Mouse (Mus musculus) adrenal gland, adult 18-20 months (tissue): ENCODE measurements at regions not wholly inside any gene's neighbourhood (a gene's known extent, or its start where the extent isn't known, plus 50 kb on each side); places are given as distances from the start of the nearest gene placed in this dataset.
A peak's percentile ranks its signal among the peaks of the same experiment; 100 is the strongest.

Experiments used
- DNase-seq, 2 experiments: peaks; one replicate each; pipeline ENCODE4 v3.0.0; 2021 to 2022; ENCODE audit warnings: low spot score in 2 of 2

DNA sequence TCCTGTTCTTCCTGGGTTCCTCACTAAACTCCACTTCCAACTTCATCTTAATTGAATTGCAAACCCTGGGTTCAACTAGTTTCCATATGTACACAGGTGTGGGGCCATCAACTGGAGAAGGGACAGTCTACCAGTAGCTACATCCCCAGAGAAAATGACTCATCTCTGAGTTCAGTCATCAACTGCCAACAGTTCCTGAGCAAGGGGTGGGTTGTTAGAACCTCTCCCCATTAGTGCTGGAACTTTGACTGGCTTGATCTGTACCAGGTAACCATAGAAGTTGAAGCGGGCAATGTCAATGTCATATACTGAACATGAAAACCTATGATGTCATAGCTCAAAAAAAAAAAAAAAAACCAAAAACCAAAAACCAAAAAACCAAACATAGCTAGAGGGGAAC is 69.8 kb downstream of the Gm21750 start:
- DNase-seq, result no peak

DNA sequence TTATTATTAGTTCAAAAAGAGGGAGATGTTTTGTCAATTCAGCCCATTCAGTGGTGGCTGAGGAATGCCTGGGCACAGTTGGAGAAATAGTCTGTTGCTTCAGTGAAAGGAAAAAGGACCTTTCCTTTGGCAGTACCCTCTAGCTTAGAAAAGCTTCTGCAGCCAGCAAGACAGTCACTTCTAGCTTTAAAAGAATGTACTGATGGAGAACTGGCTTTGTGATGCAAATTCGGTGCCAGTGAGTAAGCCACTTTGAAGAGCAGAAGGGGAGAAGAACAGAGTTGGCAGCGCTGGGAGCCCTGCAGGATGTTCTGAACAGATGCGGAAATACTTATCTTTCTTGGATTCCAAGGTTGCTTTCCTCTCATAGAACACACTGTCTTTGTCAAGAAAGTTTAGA is 71.1 kb downstream of the Gm21750 start:
- no peak for DNase-seq

DNA sequence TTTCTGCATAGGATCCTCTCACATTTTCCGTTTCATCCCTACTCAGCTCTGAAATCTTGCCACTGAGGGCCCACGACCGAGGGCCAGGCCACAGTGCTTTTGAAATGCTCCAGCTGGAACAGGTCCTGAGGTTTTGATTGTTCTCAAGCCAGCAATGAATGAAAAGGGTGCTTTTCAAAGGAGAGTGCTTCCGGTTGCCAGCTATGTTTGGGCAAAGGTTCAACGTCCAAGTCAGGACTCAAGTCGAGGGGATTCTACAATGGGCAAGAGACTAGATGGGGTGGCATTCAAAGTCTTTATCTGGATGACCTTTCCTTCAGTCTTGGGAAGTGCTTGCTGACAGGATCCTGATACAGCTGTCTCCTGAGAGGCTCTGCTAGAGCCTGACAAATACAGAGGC is 89.8 kb downstream of the Gm21750 start:
- no peak for DNase-seq

- no peak for DNase-seq
Measured at GRCm38 (mm10) chr14:73759986-73760385, 99.0 kb downstream of the Gm21750 start.

DNA sequence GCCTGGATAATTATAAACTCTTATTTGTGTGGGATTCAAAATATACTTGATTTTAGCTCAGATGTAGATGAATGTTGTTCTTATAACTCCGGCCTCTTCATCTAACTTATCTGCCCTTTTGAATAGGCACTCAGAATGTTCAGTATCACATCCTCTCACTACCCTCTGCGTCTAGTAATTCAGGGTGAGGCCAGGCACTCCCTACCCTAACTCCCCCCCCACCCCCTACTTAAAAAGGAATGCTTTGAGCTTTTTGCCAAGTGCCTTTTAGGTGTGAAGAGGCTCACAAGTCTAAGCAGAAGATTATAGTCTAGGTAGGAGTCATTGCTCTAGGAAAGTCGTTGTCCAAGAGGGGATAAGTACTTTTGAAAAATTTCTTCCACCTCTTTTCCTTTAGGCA is 111.9 kb downstream of the Gm21750 start:
- no peak for DNase-seq

DNA sequence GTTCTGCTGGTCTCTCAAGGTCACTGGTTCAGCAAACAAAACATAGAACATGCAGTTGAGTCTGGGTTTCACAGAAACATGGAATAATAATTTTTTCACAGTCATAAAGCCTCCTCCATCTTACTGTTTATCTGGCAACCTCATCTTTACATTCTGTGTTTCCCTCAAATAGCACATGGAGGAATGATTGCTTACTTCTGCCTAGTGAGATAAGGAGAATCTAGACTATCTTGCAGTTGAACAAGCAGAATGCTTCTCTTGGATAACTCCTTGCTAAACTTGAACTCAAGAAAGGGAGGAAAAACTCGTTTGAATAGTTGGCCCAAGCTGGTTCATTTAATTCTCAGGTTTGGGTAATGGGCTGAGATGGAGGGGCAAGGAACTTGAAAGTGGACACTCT is 112.8 kb downstream of the Gm21750 start:
- no peak for DNase-seq

DNA sequence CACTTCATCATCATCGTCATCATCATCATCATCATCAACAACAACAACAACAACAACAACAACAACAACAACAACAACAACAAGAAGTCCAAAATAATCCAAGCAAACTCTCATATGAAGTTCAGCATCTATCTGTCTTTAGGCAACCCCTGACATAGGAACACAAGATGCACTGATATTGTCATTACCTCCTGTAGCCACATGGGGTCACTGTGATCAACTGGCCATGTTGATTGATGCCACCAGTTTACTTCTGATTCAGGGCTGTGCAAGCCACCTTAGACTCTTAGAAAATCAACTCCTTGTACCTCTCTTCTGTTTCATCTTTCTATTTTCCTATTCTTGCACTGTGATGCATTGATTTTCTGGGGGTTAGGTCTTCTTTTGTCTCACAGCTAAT is 115.0 kb downstream of the Gm21750 start:
- DNase-seq, result peak; percentile 25 to 27

DNA sequence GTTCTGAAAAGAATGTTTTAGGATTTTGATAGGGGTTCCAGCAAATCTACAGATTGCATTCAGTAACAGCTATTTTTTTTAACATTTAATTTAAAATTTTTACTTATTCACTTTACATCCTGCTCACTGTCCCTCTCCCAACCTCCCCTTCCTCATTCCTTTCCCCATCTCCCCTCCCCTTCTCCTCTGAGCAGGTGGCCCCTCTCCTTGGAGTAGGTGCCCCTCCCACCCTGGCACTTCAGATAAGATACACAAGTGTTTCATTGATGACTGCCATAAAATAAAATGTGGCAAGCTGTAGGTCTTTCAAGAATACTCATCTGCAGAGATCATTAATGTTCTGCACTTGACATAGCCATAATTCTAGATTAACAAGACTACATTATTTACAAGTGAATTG is 146.1 kb downstream of the Gm21750 start:
- no peak for DNase-seq

DNA sequence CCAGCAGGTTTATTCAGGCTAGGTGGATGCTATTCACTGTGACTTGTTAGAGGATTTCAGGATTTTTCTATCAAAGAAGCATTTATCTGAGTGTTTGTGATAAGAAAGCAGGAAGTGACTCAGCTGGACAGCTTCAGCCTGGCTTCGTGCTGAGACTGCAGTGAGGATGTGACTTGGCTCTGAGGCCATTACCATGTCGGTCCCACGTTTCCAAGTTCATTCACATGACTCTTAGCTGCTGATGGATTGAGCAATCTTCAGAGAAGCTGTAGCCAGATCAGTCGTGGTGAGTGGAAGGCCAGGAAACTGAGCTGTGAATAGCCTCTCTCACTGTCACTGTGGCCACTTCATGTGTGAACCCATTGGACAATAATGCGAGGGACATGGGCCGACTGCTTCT is 177.9 kb downstream of the Gm21750 start:
- DNase-seq, result no peak

DNA sequence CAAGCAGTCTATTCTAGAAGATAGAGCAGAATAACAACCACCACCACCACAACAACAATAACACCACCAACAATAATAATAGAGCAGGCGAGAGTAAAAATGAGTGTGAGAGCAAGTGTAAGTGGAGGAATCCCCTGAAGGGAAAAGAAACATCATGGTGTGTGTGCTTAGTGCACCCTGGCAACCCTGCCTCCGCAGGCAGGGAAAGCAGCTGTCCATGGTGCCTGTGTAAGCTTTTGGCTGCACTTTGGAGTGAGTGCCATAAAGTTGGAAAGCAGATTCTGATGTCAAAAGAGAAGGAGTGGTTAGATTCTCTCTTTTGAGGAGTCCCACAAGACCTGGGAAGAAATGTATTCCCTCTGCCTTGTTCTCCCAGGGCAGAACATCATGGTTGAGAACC is 200.8 kb downstream of the Gm21750 start:
- DNase-seq, result no peak

GRCm38 (mm10) chr14:73874337-73874736 is 213.3 kb downstream of the Gm21750 start:
- DNase-seq, result no peak

- no peak for DNase-seq
Measured at GRCm38 (mm10) chr14:73875916-73876315, 214.9 kb downstream of the Gm21750 start.

DNA sequence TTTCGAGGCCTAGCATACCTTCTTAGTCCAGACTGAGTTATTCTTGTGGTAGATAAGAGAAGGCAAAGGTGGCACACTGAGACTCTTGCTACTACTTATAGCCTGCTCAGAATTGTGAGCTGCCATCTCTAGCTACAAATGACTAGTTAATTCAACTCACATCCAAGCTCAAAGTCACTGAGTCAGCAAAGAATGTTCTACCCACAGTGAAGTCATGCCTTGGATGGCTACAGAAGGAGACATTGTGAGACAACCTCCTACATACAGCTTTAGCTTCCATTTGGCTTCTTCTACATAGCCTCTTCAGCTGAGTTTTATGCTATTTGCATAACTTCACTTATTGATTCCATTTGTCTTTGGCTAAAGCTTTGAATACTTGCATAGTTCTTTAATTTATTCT is 217.2 kb downstream of the Gm21750 start:
- DNase-seq, result no peak

DNA sequence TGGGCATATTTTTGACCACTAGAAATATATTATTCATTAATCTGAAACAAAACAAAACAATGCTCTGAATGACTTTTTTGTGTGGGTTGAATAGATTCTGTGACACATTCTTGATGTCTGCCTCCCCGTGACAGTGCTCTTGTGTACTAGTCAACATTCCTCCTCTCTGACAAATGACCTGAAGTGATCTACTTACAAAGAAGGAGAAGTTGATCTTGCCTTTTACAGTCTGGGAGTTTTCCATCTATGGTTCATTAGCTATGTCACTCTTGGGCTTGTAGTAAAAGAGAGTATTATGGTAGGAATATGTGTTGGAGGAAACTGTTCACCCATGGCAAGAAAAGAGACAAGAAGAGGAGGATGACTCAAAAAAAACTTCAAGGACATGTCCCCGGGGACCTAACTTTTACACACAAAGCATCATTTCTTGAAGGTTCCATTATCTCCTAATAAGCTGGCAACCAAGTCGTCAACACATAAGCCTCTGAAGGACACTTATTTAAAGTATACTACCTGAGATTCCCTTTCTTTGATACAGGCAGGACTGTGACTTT is 217.9 kb downstream of the Gm21750 start:
- DNase-seq, result no peak

DNA sequence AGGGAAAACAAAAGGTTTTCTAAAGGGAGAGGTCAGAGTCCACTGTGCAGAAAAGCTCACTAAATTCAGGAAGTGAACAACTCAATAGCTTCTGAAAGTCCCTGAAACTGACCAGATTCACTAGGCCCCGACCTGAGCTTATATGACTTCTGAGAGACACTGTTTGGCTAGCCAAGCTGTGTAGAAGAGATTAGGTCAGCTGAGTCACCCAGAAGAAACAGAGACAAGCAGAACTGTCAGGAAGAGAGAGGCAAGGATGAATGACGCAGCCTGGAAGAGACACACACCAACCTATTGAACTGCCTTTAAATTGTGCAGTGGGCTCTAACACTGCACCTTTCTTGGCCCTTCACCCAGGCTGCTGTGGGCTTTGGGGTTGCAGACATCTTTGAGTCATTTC is 230.4 kb downstream of the Gm21750 start:
- DNase-seq, result no peak

DNA sequence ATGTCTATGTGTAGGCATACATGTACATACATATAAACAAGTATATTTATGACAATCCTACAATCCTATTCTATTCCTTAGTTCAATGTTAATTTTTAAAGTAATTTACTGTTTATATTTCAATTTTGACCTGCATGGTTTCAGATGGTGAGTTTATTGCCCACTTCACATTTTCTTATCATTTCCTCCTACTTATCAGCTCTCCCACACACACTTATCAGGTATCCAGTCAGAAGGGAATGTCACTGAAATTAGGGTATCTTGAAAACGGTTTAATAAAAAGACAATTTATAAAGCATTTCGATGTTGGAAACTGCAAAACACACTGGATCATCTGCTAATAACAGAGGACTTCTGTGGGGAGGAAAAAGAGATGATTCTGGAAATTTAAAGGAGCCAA is 233.8 kb downstream of the Gm21750 start:
- no peak for DNase-seq

DNA sequence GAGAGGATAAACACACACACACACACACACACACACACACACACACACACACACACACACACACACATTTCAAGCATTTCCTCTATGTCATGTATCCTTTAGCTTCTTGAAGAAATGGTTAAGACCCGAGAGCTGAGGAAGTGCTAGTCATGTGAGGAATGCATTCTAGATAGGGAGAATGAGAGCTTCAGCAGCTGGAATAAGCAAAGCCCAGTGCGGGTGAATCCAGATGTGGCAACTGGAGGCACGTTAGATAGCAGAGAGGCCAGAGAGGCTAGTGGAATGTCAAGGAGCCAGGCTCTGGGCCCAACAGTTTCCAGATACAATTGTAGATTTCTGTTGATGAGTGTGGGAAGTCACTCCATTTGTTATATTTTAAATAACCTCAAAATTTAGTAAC is 234.2 kb downstream of the Gm21750 start:
- no peak for DNase-seq

GRCm38 (mm10) chr14:73899078-73899477 is 238.1 kb downstream of the Gm21750 start:
- DNase-seq, result no peak

DNA sequence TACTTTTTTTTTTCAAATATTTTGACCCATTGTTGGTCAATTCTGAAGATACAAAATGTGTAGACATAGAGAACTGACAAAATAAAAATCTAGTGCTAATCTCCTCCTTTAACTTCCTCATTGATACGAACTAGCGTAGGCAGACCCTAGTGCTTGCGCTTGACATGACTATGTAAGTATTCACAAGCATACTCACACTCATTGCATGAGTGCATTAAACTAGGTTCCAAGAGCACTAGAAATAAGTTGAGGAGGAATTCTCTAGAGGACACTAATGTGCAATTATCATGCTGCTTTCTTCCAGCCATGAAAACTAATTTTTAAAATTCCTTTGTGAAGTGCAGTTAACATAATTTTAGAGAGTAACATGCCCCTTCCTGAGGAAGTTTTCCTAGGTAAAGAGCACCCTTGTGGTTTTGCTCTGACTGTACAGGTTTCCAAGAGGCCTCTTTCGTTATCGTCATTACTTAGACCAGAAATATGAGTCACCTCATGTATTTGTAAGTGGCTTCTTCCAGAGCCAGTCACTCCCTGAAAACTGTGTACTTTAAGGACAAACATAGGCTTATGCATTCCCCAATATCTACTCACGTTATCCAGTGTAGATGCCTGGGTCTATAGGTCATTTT is 241.2 kb downstream of the Gm21750 start:
- no peak for DNase-seq

DNA sequence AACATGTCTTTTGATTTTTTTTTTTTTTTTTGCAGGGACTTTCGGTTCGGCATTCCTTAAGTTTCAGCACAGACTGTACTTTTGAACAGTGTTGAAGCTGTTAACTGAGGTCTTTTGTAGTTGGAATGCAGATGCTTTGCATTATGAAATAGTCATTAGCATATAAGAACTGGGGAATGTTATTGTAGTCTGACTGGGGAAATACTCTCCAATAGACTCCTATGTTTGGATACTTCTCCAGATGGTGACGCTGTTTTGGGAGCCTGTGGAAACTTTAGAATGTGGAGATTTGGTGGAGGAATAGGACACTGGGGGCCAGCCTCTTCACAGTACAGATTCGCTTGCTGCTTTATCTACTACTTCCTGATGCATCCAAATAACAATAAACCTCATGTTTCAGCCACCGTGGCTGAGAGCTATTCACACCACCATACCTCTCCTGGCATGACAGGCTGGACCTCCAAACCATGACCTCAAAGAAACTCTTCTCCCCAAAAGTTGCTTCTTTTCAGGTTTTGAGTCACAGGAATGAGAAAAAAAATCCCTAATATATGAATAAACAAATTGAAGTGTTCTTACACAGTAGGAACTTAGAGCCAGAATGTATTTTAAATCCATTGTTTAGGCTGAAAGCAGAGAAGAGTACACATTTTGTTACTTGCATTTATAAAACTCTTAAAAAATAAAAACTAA is 252.9 kb downstream of the Gm21750 start:
- no peak for DNase-seq

DNA sequence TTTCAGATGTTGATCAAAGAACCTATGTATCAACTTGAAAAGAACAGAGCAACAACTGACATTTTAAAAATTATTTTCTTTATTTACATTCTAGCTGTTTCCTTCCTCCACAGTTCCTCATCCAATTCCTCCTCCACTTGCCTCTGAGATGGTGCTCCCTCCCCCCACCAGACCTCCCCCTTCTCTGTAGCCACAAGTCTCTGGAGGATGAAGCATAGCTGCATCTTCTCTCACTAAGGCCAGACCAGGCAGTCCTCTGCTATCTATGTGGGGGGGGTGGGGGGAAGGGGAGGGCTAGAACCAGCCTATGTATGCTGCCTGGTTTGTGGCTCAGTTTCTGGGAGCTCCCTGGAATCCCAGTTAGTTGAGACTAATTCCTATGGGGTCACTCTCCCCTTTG is 255.0 kb downstream of the Gm21750 start:
- DNase-seq, result no peak

DNA sequence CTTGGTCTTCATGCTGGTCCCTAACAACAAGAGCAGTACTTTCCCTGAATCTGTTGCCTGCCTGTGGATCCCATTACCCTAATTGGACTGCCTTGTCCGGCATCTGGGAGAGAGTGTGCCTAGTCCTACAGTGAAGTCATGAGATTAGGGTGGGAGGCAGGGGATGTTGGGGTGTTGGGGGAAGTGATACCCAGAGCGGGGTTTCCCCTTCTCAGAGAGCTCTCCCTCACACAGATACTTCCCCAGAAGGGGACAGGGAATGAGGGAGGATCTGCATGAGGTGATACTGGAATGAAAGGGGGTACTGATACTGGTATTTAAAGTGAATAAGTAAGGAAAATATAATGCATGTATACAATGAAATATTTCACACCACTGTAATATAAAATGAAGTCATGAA is 270.1 kb downstream of the Gm21750 start:
- DNase-seq, result no peak

- no peak for DNase-seq
Measured at GRCm38 (mm10) chr14:73947316-73947715, 286.3 kb downstream of the Gm21750 start.
